Mouse (Mus musculus) hindbrain, embryonic 16.5 days (tissue): Measurements from ENCODE around the gene Nat14. TPM values are rescaled to one million over a fixed set of nuclear protein-coding genes. Genes with fewer than 3 reads are reported as not detected.

Experiments used
- ATAC-seq: fragments of 200-750 bp; cut with Nextera tagmentation; 2 replicates; pipeline ENCODE4 v1.8.0; 2017; ENCODE audit warnings: moderate TSS enrichment, moderate library complexity
- H3K27ac ChIP-seq: fragments of 300-500 bp; sonication (generic); 2 replicates; pipeline ENCODE4 v1.5.1; 2014; ENCODE audit warnings: low read depth, mild to moderate bottlenecking, control low read depth, low read length, moderate library complexity
- H3K27me3 ChIP-seq: fragments of 300-500 bp; sonication (generic); replicated peaks from 2 replicates; pipeline ENCODE4 v1.6.1; 2014; ENCODE audit warnings: low read length; ENCODE audit not compliant: control insufficient read depth, insufficient read depth
- H3K36me3 ChIP-seq: fragments of 300-500 bp; sonication (generic); 2 replicates; pipeline ENCODE4 v1.6.1; 2014; ENCODE audit warnings: mild to moderate bottlenecking, low read length, moderate library complexity, mixed read lengths; ENCODE audit not compliant: control insufficient read depth, insufficient read depth
- H3K4me1 ChIP-seq: fragments of 300-500 bp; sonication (generic); 2 replicates; pipeline ENCODE4 v1.6.1; 2014; ENCODE audit warnings: low read depth, low read length; ENCODE audit not compliant: control insufficient read depth, insufficient read depth
- H3K4me2 ChIP-seq: fragments of 300-500 bp; sonication (generic); 2 replicates; pipeline ENCODE4 v1.6.1; 2014; ENCODE audit warnings: mild to moderate bottlenecking, low read length, control low read depth, moderate library complexity
- H3K4me3 ChIP-seq: fragments of 300-500 bp; sonication (generic); 2 replicates; pipeline ENCODE4 v1.5.1; 2014; ENCODE audit warnings: mild to moderate bottlenecking, low read length, control low read depth, moderate library complexity
- H3K9ac ChIP-seq: fragments of 300-500 bp; sonication (generic); 2 replicates; pipeline ENCODE4 v1.6.1; 2014; ENCODE audit warnings: low read depth, mild to moderate bottlenecking, control low read depth, low read length, moderate library complexity
- H3K9me3 ChIP-seq: fragments of 300-500 bp; sonication (generic); 2 replicates; pipeline ENCODE4 v1.6.1; 2014; ENCODE audit warnings: mild to moderate bottlenecking, low read length, moderate library complexity; ENCODE audit not compliant: control insufficient read depth
- WGBS: fragments of 180-500 bp; shearing (Covaris S2); extraction: QIAGEN DNeasy Blood & Tissue Kit; methylation state at CpG from one replicate; pipeline ENCODE4 v1.1.7; 2014; 5-methylcytosine and 5-hydroxymethylcytosine counted together
- polyA plus RNA-seq: library from polyadenylated mRNA; unstranded; fragments of >200 nt; fragmentation: Nextera tagmentation; extraction: Ambion mirVana; gene quantifications from 2 replicates; pipeline ENCODE4 v1.2.1, GENCODE M21; 2015

Nat14 gene
- polyA plus RNA-seq, 1 experiment from 2014 or later: 39.3 TPM

DNA sequence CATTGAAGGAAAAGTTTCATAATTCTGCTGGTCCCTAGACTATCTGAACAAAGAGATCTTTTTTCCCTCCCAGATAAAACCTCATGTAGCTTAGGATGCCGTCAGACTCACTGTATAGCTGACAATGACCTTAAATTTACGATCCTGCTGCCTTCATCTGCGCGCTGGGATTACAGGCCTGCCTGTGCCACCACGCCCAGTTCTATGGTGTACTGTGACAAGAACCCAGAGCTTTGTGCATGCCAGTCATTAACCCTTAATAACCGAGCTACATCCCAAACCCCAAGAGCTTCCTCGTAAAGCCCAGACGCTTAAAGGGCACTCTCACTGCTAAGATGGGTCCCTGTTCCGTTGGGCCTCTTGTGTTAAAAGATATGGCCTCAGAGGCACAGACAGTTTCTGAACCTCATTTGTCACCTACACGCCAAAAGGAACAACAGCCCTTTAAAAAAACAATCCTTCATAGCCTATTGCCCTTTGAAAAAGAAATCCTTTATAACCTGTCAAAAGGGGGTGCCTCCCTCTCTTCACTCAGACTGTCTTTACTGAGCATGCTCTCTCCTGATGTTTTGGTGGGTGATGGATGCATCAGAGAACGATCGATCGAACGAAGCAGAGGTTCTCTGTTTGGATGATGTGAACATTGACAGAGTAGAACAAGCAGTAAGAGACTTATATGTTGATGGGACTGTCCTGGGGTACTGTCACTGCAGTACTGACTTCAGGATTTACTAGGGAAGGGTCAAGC lies 6.0 kb upstream of the Nat14 start:
- Histone ChIP-seq H3K9ac (peak overlapping the region; percentile 94), H3K36me3 (peaks cover 22% of the 10 kb centered on the region), H3K4me3 (peak overlapping the region; percentile 75), H3K27ac (peak overlapping the region; percentile 99), H3K9me3 (no peaks in the 10 kb centered on the region), H3K4me2 (peak overlapping the region; percentile 78), H3K27me3 (no peaks in the 10 kb centered on the region), H3K4me1 (peaks cover 19% of the 10 kb centered on the region)
- ATAC-seq: peak; percentile 49
- 12% methylated on average over 14 of the region's 14 CpGs for WGBS

DNA sequence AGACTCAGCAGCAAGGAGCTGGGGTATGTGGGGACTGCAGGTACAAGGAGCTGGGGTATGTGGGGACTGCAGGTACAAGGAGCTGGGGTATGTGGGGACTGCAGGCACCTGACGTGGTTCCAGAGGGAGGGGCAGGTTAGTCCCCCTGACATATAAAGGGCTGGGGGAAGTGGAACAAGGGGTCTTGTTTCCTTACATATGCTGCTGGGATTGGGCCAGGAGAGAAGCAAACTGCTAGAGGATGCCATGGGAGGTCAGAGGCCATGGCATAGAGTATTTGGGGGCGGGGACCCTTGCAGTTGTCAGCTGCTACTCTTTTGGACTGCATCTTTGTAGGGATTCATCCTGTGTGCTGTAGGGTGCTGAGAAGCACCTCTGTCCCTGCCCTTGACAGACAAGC lies 4.3 kb upstream of the Nat14 start:
- peaks cover 24% of the 10 kb centered on the region for H3K36me3 ChIP-seq
- 87% methylated on average over 2 of the region's 2 CpGs for WGBS
- no peaks in the 10 kb centered on the region for H3K27me3 ChIP-seq
- H3K9ac ChIP-seq: no peak overlapping the region
- H3K9me3 ChIP-seq: no peaks in the 10 kb centered on the region
- no peak overlapping the region for H3K4me3 ChIP-seq
- ATAC-seq: no peak
- no peak overlapping the region for H3K27ac ChIP-seq
- peaks cover 32% of the 10 kb centered on the region for H3K4me1 ChIP-seq
- H3K4me2 ChIP-seq: no peak overlapping the region

DNA sequence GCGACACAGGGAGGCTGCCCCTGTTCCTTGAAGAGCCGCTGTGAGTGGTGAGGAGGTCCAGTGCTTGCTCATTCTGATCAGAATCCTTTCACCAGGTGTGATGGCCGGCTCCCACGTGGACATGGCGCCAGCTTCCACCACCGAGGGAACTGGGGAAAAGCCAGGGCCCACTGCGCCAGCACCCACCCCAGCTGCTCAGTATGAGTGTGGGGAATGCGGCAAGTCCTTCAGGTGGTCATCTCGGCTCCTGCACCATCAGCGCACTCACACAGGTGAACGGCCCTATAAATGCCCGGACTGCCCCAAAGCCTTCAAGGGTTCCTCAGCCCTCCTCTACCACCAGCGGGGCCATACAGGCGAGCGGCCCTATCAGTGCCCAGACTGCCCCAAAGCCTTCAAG lies 3.1 kb upstream of the Nat14 start:
- WGBS: 92% methylated on average over 15 of the region's 15 CpGs
- ATAC-seq: no peak
- peaks cover 37% of the 10 kb centered on the region for H3K4me1 ChIP-seq

DNA sequence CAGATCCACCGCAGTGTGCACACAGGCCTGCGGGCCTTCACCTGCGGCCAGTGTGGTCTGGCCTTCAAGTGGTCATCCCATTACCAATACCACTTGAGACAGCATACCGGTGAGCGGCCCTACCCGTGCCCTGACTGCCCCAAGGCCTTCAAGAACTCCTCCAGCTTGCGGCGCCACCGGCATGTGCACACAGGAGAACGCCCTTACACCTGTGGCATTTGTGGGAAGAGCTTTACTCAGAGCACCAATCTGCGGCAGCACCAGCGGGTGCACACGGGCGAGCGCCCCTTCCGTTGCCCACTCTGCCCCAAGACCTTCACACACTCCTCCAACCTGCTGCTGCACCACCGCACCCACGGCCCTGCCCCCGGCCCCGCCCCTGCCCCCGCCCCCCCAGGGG lies 2.7 kb upstream of the Nat14 start:
- Histone ChIP-seq H3K27ac (no peak overlapping the region), H3K4me2 (no peak overlapping the region), H3K4me1 (peaks cover 40% of the 10 kb centered on the region), H3K9me3 (no peaks in the 10 kb centered on the region), H3K9ac (no peak overlapping the region; the same call in 1 of the 2 replicates), H3K4me3 (no peak overlapping the region), H3K27me3 (no peaks in the 10 kb centered on the region), H3K36me3 (peaks cover 24% of the 10 kb centered on the region)
- 86% methylated on average over 15 of the region's 21 CpGs for WGBS
- ATAC-seq: no peak

More for the DNA sequence above, 3.1 kb upstream of the Nat14 start:
- H3K36me3 ChIP-seq: peaks cover 24% of the 10 kb centered on the region
- H3K9me3 ChIP-seq: no peaks in the 10 kb centered on the region
- H3K4me3 ChIP-seq: no peak overlapping the region
- H3K27me3 ChIP-seq: no peaks in the 10 kb centered on the region
- H3K27ac ChIP-seq: no peak overlapping the region
- no peak overlapping the region; the same call in 1 of the 2 replicates for H3K9ac ChIP-seq
- no peak overlapping the region for H3K4me2 ChIP-seq

DNA sequence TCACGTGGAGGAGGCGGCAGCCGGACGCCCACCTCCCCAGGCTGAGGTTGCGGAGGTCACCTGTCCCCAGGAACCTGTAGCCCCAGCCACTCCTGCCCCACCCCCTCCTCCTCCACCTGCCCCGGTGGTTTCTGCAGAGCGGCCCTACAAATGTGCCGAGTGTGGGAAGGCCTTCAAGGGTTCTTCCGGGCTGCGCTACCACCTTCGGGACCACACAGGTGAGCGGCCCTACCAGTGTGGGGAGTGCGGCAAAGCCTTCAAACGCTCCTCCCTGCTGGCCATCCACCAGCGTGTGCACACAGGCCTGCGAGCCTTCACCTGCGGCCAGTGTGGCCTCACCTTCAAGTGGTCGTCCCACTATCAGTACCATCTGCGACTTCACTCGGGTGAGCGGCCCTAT lies 1.9 kb upstream of the Nat14 start:
- Histone ChIP-seq H3K4me2 (no peak overlapping the region), H3K27ac (no peak overlapping the region), H3K9ac (no peak overlapping the region), H3K27me3 (no peaks in the 10 kb centered on the region), H3K36me3 (peaks cover 24% of the 10 kb centered on the region), H3K4me3 (no peak overlapping the region; the same call in 1 of the 2 replicates), H3K9me3 (no peaks in the 10 kb centered on the region), H3K4me1 (peaks cover 45% of the 10 kb centered on the region)
- ATAC-seq: no peak
- WGBS: 92% methylated on average over 21 of the region's 21 CpGs

DNA sequence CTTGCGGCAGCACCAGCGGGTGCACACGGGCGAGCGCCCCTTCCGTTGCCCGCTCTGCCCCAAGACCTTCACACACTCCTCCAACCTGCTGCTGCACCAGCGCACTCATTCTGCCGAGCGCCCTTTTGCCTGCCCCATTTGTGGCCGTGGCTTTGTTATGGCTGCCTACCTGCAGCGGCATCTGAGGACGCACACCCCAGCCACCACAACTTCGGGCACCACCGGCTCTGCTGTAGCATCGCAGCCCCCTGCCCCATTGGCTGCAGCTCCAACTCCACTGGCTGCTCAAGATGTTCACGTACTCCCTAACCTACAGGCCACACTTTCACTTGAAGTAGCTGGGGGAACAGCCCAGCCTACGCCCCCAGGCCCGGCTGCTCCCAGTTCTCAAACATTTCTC lies 1.3 kb upstream of the Nat14 start:
- H3K27me3 ChIP-seq: no peaks in the 10 kb centered on the region
- H3K9ac ChIP-seq: peak overlapping the region; percentile 41; the same call in 1 of the 2 replicates
- H3K4me1 ChIP-seq: peaks cover 48% of the 10 kb centered on the region
- WGBS: 93% methylated on average over 19 of the region's 19 CpGs
- no peak for ATAC-seq
- no peak overlapping the region for H3K4me2 ChIP-seq
- no peak overlapping the region for H3K4me3 ChIP-seq
- peak overlapping the region; percentile 94; the same call in 1 of the 2 replicates for H3K27ac ChIP-seq
- H3K36me3 ChIP-seq: peaks cover 24% of the 10 kb centered on the region
- H3K9me3 ChIP-seq: no peaks in the 10 kb centered on the region

DNA sequence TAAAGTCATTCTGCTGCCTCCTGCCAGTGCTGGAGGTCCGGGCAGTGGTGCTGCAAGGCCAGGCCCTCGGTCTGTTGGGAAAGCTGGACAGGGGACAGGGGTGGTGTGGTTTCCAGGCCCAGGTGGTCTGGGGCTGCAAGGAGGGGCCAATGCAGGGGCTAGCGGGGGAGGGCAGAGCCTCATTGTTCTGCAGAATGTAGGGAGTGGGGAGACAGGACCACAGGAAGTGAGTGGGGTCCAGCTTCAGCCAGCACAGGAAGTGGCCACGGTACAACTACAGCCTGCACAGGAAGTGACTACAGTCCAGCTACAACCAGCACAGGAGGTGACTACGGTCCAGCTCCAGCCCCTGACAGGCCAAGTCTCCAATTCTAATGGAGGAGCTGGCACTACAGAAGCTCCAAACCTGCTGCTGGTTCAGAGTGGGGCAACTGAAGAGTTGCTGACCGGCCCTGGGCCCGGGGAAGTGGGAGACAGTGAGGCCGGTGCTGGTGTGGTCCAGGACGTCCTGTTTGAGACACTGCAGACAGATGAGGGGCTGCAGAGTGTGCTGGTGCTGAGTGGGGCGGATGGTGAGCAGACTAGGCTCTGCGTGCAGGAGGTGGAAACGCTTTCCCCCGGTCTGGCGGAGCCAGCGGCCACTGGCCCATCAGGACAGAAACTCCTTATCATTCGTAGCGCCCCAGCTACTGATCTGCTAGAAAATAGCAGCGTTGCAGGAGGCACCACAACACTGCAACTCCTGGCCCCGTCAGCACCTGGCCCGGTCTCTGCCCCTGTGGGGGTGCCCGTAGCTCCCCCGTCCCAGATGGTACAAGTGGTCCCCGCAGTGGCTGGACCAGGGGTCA lies 628 bp upstream of the Nat14 start:
- Histone ChIP-seq H3K27me3 (no peaks in the 10 kb centered on the region), H3K27ac (peak overlapping the region; percentile 94), H3K4me2 (peak overlapping the region; percentile 85), H3K9me3 (no peaks in the 10 kb centered on the region), H3K4me1 (peaks cover 49% of the 10 kb centered on the region), H3K4me3 (no peak overlapping the region), H3K36me3 (peaks cover 24% of the 10 kb centered on the region), H3K9ac (peak overlapping the region; percentile 41)
- WGBS: 59% methylated on average over 22 of the region's 23 CpGs
- ATAC-seq: no peak

DNA sequence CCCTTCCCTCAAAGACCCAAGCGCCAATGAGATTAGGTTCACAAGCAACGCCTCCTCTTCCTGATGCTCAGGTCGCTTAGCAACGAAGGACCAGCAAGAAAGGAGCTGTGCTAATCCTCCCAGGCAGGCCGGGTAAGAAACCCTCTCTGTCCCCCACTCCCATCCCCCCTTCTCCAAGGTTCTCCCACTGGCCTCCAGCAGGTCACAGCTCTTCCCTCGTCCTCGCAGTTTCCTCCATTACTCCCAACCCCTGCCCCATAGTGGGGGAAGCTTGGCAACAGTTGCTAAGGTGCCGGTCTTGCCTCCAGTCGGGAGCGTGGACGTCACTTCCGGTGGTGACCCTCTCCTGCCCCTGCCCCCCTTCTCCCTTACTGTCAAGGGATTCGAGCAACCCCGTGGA lies 680 bp downstream of the Nat14 start:
- peaks cover 24% of the 10 kb centered on the region for H3K36me3 ChIP-seq
- H3K4me2 ChIP-seq: peak overlapping the region; percentile 85
- H3K27me3 ChIP-seq: no peaks in the 10 kb centered on the region
- H3K9me3 ChIP-seq: no peaks in the 10 kb centered on the region
- under 1% methylated on average over 12 of the region's 14 CpGs for WGBS
- peak overlapping the region; percentile 42 for H3K4me3 ChIP-seq
- peak overlapping the region; percentile 94 for H3K27ac ChIP-seq
- ATAC-seq: peak; percentile 81
- H3K4me1 ChIP-seq: peaks cover 38% of the 10 kb centered on the region
- H3K9ac ChIP-seq: peak overlapping the region; percentile 64

DNA sequence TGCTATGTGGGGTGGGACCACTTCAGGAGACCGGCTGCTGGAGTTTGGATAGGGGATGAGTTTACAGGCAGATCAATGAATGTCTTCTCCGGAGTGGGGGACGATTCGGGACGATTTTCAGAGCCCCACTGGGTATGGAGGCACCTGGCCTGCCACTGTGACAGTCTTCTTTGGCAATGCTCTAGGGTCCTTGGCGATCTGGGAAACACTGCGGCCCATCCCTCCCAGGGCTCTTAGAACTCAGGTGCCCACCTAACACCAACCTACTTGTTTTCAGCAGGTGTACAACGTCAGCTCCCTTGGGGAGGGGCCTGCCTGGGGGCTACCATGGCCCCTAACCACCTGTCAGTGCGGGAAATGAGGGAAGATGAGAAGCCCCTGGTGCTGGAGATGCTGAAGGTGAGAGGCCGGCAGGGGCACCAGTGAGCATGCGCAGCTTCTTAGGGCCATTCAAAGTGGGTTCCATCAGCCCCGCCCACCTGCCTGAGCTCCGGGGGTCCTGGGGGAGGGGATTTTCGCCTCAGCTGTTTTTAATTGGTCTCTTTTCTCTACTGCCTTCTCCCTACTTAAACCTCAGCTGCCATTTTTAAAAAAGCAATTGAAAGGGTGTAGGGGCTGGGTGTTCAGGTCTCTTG lies 1.2 kb downstream of the Nat14 start:
- WGBS: under 1% methylated on average over 14 of the region's 14 CpGs
- peaks cover 38% of the 10 kb centered on the region for H3K4me1 ChIP-seq
- peaks cover 24% of the 10 kb centered on the region for H3K36me3 ChIP-seq
- no peaks in the 10 kb centered on the region for H3K9me3 ChIP-seq
- H3K4me2 ChIP-seq: peak overlapping the region; percentile 85
- peak overlapping the region; percentile 94 for H3K27ac ChIP-seq
- ATAC-seq: peak; percentile 59
- no peaks in the 10 kb centered on the region for H3K27me3 ChIP-seq
- H3K9ac ChIP-seq: peak overlapping the region; percentile 76
- H3K4me3 ChIP-seq: peak overlapping the region; percentile 42
